Mouse (Mus musculus) neural tube, embryonic 11.5 days (tissue): ENCODE data around the gene Gabra6. TPM values are rescaled to one million over a fixed set of nuclear protein-coding genes. Genes with fewer than 3 reads are reported as not detected.

Source experiments
- ATAC-seq: fragments of 200-750 bp; cut with Nextera tagmentation; 2 replicates; pipeline ENCODE4 v1.8.0; 2017; ENCODE audit warnings: moderate number of reproducible peaks, mild to moderate bottlenecking, moderate TSS enrichment, moderate library complexity; ENCODE audit not compliant: insufficient read depth, low FRiP score, low TSS enrichment
- DNase-seq: peaks from one replicate; pipeline ENCODE4 v3.0.0-alpha.2; 2015; ENCODE audit warnings: low spot score
- H3K27ac ChIP-seq: fragments of 300-500 bp; sonication (generic); 2 replicates; pipeline ENCODE4 v1.5.1; 2014; ENCODE audit warnings: low read depth, mild to moderate bottlenecking, low read length
- H3K27me3 ChIP-seq: fragments of 300-500 bp; sonication (generic); 2 replicates; pipeline ENCODE4 v1.6.1; 2014; ENCODE audit warnings: mild to moderate bottlenecking, low read length, mixed read lengths; ENCODE audit not compliant: control insufficient read depth, insufficient read depth
- H3K36me3 ChIP-seq: fragments of 300-500 bp; sonication (generic); 2 replicates; pipeline ENCODE4 v1.6.1; 2014; ENCODE audit warnings: mild to moderate bottlenecking, low read length, moderate library complexity, mixed read lengths; ENCODE audit not compliant: control insufficient read depth, insufficient read depth
- H3K4me1 ChIP-seq: fragments of 300-500 bp; sonication (generic); 2 replicates; pipeline ENCODE4 v1.6.1; 2014; ENCODE audit warnings: low read length, mixed read lengths; ENCODE audit not compliant: control insufficient read depth, insufficient read depth
- H3K4me2 ChIP-seq: fragments of 300-500 bp; sonication (generic); 2 replicates; pipeline ENCODE4 v1.6.1; 2014; ENCODE audit warnings: low read depth, mild to moderate bottlenecking, moderate library complexity
- H3K4me3 ChIP-seq: fragments of 300-500 bp; sonication (generic); 2 replicates; pipeline ENCODE4 v1.5.1; 2014; ENCODE audit warnings: low read depth, low read length
- H3K9ac ChIP-seq: fragments of 300-500 bp; sonication (generic); 2 replicates; pipeline ENCODE4 v1.6.1; 2014; ENCODE audit warnings: mild to moderate bottlenecking, low read length
- H3K9me3 ChIP-seq: fragments of 300-500 bp; sonication (generic); 2 replicates; pipeline ENCODE4 v1.6.1; 2016; ENCODE audit warnings: low read length; ENCODE audit not compliant: control insufficient read depth
- WGBS: fragments of 180-500 bp; shearing (Covaris S2); extraction: QIAGEN DNeasy Blood & Tissue Kit; methylation state at CpG from one replicate; pipeline ENCODE4 v1.1.7; 2014; 5-methylcytosine and 5-hydroxymethylcytosine counted together
- polyA plus RNA-seq: library from polyadenylated mRNA; unstranded; fragments of >200 nt; fragmentation: Nextera tagmentation; extraction: Ambion mirVana; gene quantifications from 2 replicates; pipeline ENCODE4 v1.2.1, GENCODE M21; 2014

Gene Gabra6
- polyA plus RNA-seq = not detected in 2 replicates

DNA sequence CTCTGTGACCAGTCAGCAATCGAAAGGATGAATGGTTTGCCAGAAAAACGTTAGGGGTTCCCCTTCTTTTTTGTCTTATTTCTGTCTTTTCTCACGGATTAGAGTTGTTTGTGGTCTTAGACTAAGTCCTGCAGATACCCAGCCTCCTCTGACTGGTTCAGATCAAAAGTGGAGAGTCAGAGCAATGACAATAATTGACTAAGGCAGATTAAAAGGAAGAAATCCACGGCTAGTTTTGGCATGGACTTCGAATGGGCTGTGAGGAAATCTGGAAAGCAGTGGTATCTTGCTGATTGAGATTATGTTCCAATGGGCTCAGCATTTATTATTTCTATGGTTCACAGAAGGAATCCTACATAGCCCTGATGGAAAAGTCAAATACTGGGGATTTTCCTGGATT lies at the start of gene Gabra6:
Gene Gabra6, minus strand, starts transcription at position 191 of the 400 bp plus-strand sequence.
- 79% methylated on average over 5 of the region's 5 CpGs for WGBS

DNA sequence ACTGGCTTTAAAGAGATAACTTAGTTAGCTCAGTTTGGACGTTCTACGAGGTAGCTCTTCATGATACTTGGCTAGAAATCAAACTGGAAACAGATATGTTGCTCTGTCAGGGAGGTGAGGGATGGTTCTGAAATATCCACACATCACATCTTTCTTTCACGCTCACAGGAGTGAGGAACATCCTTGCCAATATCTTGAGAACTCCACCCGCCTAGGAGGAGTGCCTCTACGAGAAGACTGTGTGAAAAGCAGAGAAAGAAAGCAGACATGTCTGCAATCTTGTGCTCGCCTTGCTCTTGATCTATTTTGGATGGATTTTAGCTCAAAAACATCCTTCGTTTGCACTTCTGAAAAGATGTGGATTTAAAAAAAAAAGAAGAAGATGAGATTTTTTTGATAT lies 44.7 kb upstream of the Gabra6 start:
- no peak overlapping the region for H3K4me3 ChIP-seq
- no peak for DNase-seq

More for the DNA sequence above, at the start of gene Gabra6:
- Histone ChIP-seq H3K4me2 (no peak within 1 kb of the TSS), H3K9ac (no peak within 1 kb of the TSS), H3K4me3 (no peak within 1 kb of the TSS), H3K4me1 (no peaks in the 10 kb centered on the region), H3K27ac (no peak within 1 kb of the TSS), H3K36me3 (no peaks in the 10 kb centered on the region), H3K9me3 (no peaks in the 10 kb centered on the region), H3K27me3 (no peaks in the 10 kb centered on the region)
- ATAC-seq = no peak
- DNase-seq = no peak

DNA sequence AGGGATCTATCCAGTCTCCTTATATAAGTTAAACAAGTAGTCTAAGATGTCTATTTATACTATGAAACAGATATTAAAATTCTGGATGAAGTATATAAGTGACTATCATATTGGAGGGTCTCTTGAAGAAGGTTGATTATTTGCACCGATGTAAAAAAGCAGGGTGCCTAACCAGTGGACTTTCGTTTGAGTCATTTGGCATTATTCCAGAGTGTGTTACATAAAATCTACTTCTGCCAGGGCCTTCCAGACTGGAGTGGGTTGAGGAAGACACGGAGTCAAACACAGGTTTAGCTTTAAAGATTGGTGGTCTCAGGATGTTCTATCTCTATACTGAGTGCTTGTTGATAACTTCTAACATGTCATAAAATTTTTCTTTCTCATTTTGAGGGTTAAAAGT lies 11.2 kb upstream of the Gabra6 start:
- no peaks in the 10 kb centered on the region for H3K27me3 ChIP-seq
- no peak overlapping the region for H3K4me3 ChIP-seq
- H3K36me3 ChIP-seq = no peaks in the 10 kb centered on the region
- no peaks in the 10 kb centered on the region for H3K9me3 ChIP-seq
- WGBS = 91% methylated on average over 3 of the region's 3 CpGs
- no peak overlapping the region for H3K27ac ChIP-seq
- H3K4me2 ChIP-seq = no peak overlapping the region
- H3K9ac ChIP-seq = no peak overlapping the region
- H3K4me1 ChIP-seq = no peaks in the 10 kb centered on the region
- ATAC-seq (no peak), DNase-seq (no peak)

More for the DNA sequence above, 44.7 kb upstream of the Gabra6 start:
- WGBS = 89% methylated on average over 7 of the region's 7 CpGs
- no peaks in the 10 kb centered on the region for H3K9me3 ChIP-seq
- no peak overlapping the region for H3K9ac ChIP-seq
- H3K36me3 ChIP-seq = no peaks in the 10 kb centered on the region
- H3K4me1 ChIP-seq = no peaks in the 10 kb centered on the region
- H3K27ac ChIP-seq = no peak overlapping the region
- no peaks in the 10 kb centered on the region for H3K27me3 ChIP-seq
- no peak overlapping the region for H3K4me2 ChIP-seq
- ATAC-seq = no peak

DNA sequence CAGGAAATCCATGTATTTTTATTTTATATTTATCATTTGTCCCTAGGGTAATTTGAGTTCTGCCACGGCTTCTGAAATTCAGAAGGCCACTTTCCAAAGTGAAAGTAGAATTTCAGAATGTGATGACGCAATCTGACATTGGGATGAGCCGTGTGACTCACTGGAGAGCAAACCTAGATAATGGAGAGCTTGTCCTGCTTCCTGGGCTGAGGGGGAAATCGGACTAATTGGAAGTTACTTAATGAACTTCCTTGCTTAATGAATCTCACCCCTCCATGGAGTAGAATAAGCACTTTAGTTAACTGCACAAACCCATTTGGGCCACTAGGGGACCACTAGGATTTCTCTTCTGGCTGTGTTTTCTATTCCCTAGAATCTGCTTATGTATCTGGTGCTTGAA lies 5.4 kb upstream of the Gabra6 start:
- no peak for ATAC-seq
- DNase-seq = no peak
- no peak overlapping the region for H3K9ac ChIP-seq
- H3K4me3 ChIP-seq = no peak overlapping the region
- no peaks in the 10 kb centered on the region for H3K4me1 ChIP-seq
- no peak overlapping the region for H3K27ac ChIP-seq
- WGBS = 79% methylated on average over 4 of the region's 4 CpGs
- H3K27me3 ChIP-seq = no peaks in the 10 kb centered on the region
- no peaks in the 10 kb centered on the region for H3K9me3 ChIP-seq
- no peak overlapping the region for H3K4me2 ChIP-seq
- H3K36me3 ChIP-seq = no peaks in the 10 kb centered on the region

DNA sequence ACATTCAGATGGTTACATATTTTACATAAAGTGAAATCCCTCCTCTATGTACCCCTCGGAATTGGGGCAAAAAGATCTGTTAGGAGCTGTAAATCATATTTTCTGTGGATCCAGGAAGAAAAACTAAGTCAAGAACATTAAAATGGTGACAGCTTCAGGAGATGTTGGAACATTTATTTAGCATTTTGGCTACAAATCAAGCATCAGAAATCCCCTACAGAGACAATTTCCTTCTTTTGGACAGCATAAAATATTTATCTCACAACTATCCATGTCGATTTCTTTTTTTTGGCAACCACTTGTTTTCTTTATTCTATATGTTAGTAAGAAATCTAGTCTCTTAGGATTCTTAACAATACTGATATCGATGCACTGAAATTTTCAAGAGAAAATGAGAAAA lies 688 bp upstream of the Gabra6 start:
- no peaks in the 10 kb centered on the region for H3K4me1 ChIP-seq
- no peak for DNase-seq
- H3K36me3 ChIP-seq = no peaks in the 10 kb centered on the region
- no peak overlapping the region for H3K27ac ChIP-seq
- no peaks in the 10 kb centered on the region for H3K27me3 ChIP-seq
- no peaks in the 10 kb centered on the region for H3K9me3 ChIP-seq
- no peak for ATAC-seq
- no peak overlapping the region for H3K4me2 ChIP-seq
- H3K4me3 ChIP-seq = no peak overlapping the region
- no peak overlapping the region for H3K9ac ChIP-seq
- 88% methylated on average over 3 of the region's 3 CpGs for WGBS

DNA sequence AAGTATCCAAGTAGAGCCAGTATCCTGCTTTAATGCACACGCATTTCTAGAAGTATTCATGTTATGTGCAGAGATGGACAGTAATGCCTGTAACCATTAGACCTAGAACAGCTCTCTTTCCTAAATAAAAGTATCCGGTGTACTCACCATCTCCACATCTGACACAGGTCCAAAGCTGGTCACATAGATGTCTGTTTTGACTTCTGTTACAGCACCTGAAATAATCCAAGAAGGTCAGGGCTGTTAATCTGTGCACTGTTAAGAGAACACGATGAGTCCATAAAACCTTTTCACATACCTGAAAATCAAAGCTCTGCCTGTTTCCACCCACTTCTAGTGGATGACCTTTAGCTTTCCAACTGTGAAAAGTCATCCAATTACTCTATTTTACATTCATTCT lies 1.4 kb downstream of the Gabra6 start:
- Histone ChIP-seq H3K4me2 (no peak overlapping the region), H3K4me1 (no peaks in the 10 kb centered on the region), H3K27me3 (no peaks in the 10 kb centered on the region), H3K9me3 (no peaks in the 10 kb centered on the region), H3K4me3 (no peak overlapping the region), H3K27ac (no peak overlapping the region), H3K36me3 (no peaks in the 10 kb centered on the region), H3K9ac (no peak overlapping the region)
- 87% methylated on average over 3 of the region's 3 CpGs for WGBS
- DNase-seq (no peak), ATAC-seq (no peak)

DNA sequence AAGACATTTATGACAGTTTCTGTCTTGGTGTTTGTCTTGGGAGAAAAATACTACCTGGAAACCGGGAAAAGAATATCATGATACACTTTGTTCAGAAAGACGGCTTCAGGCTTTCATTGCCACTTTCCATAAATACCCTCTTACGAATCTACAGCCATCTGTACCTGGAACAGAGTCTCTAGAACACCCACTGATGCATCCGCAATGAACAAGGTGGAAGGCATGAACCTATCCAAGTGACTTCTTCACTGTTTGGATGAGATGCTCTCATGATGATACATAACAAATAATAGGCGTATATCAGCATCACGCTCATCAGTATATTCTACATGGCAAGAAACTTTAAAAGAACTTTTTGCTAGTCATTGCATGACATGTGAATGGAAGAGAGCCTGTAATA lies 1.8 kb downstream of the Gabra6 start:
- Histone ChIP-seq H3K4me2 (no peak overlapping the region), H3K9me3 (no peaks in the 10 kb centered on the region), H3K27ac (no peak overlapping the region), H3K27me3 (no peaks in the 10 kb centered on the region), H3K4me3 (no peak overlapping the region), H3K36me3 (no peaks in the 10 kb centered on the region), H3K4me1 (no peaks in the 10 kb centered on the region), H3K9ac (no peak overlapping the region)
- 92% methylated on average over 6 of the region's 6 CpGs for WGBS
- DNase-seq (no peak), ATAC-seq (no peak)

DNA sequence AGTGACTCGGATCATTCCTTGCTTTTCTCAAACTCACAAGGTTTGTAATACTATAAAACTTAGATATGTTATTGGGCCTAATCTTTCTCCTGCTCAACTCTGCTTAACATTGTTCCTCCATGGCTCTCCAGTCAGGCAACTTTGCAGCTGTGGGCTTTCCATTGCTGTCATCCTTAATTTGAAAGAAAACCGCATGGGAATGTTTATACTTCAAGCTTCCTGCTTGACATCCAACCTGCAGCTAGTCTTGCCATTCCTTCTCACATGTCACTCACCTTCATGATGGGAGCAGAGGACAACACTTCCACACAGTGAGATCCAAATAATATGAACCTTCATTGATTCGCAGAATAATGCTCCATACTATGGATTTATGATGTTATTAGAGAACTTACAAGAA lies 2.9 kb downstream of the Gabra6 start:
- DNase-seq (no peak), ATAC-seq (no peak)
- WGBS = 91% methylated on average over 3 of the region's 3 CpGs
- H3K36me3 ChIP-seq = no peaks in the 10 kb centered on the region
- no peak overlapping the region for H3K27ac ChIP-seq
- no peak overlapping the region for H3K9ac ChIP-seq
- no peaks in the 10 kb centered on the region for H3K4me1 ChIP-seq
- H3K27me3 ChIP-seq = no peaks in the 10 kb centered on the region
- no peak overlapping the region for H3K4me2 ChIP-seq
- no peaks in the 10 kb centered on the region for H3K9me3 ChIP-seq
- no peak overlapping the region for H3K4me3 ChIP-seq

DNA sequence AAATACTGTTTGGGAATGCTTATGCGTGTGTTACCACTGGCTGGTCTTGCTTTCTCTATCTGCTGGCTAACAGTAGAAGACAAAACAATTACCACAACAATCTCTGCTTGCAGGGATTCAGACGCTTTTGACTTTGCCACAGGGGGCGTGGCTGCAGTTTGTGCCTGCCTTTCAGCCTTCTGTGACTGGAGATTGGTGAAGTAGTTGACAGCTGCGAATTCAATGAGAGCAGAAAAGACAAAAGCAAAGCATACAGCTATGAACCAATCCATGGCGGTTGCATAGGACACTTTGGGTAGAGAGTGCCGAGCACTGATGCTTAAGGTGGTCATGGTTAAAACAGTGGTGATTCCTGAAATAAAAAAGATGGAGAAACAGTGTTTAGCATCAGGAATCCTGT lies 6.0 kb downstream of the Gabra6 start:
- DNase-seq (peak; percentile 39), ATAC-seq (peak; percentile 82)
- H3K4me2 ChIP-seq = no peak overlapping the region
- 10% methylated on average over 6 of the region's 6 CpGs for WGBS
- H3K27ac ChIP-seq = no peak overlapping the region
- no peaks in the 10 kb centered on the region for H3K9me3 ChIP-seq
- no peaks in the 10 kb centered on the region for H3K4me1 ChIP-seq
- H3K36me3 ChIP-seq = no peaks in the 10 kb centered on the region
- no peak overlapping the region for H3K4me3 ChIP-seq
- no peaks in the 10 kb centered on the region for H3K27me3 ChIP-seq
- no peak overlapping the region for H3K9ac ChIP-seq
